Mouse (Mus musculus) neural tube, embryonic 11.5 days (tissue): ENCODE data around the gene Dlst. TPM values are rescaled to one million over a fixed set of nuclear protein-coding genes. Genes with fewer than 3 reads are reported as not detected.
"Not testable (repeated sequence)": the region's sequence is repeated elsewhere in the genome, so short reads cannot be mapped to it uniquely, and the experiment has no call there.

Experiments used
- ATAC-seq: fragments of 200-750 bp; cut with Nextera tagmentation; 2 replicates; pipeline ENCODE4 v1.8.0; 2017; ENCODE audit warnings: moderate number of reproducible peaks, mild to moderate bottlenecking, moderate TSS enrichment, moderate library complexity; ENCODE audit not compliant: insufficient read depth, low FRiP score, low TSS enrichment
- DNase-seq: peaks from one replicate; pipeline ENCODE4 v3.0.0-alpha.2; 2015; ENCODE audit warnings: low spot score
- H3K27ac ChIP-seq: fragments of 300-500 bp; sonication (generic); 2 replicates; pipeline ENCODE4 v1.5.1; 2014; ENCODE audit warnings: low read depth, mild to moderate bottlenecking, low read length
- H3K27me3 ChIP-seq: fragments of 300-500 bp; sonication (generic); 2 replicates; pipeline ENCODE4 v1.6.1; 2014; ENCODE audit warnings: mild to moderate bottlenecking, low read length, mixed read lengths; ENCODE audit not compliant: control insufficient read depth, insufficient read depth
- H3K36me3 ChIP-seq: fragments of 300-500 bp; sonication (generic); 2 replicates; pipeline ENCODE4 v1.6.1; 2014; ENCODE audit warnings: mild to moderate bottlenecking, low read length, moderate library complexity, mixed read lengths; ENCODE audit not compliant: control insufficient read depth, insufficient read depth
- H3K4me1 ChIP-seq: fragments of 300-500 bp; sonication (generic); 2 replicates; pipeline ENCODE4 v1.6.1; 2014; ENCODE audit warnings: low read length, mixed read lengths; ENCODE audit not compliant: control insufficient read depth, insufficient read depth
- H3K4me2 ChIP-seq: fragments of 300-500 bp; sonication (generic); 2 replicates; pipeline ENCODE4 v1.6.1; 2014; ENCODE audit warnings: low read depth, mild to moderate bottlenecking, moderate library complexity
- H3K4me3 ChIP-seq: fragments of 300-500 bp; sonication (generic); 2 replicates; pipeline ENCODE4 v1.5.1; 2014; ENCODE audit warnings: low read depth, low read length
- H3K9ac ChIP-seq: fragments of 300-500 bp; sonication (generic); 2 replicates; pipeline ENCODE4 v1.6.1; 2014; ENCODE audit warnings: mild to moderate bottlenecking, low read length
- H3K9me3 ChIP-seq: fragments of 300-500 bp; sonication (generic); 2 replicates; pipeline ENCODE4 v1.6.1; 2016; ENCODE audit warnings: low read length; ENCODE audit not compliant: control insufficient read depth
- WGBS: fragments of 180-500 bp; shearing (Covaris S2); extraction: QIAGEN DNeasy Blood & Tissue Kit; methylation state at CpG from one replicate; pipeline ENCODE4 v1.1.7; 2014; 5-methylcytosine and 5-hydroxymethylcytosine counted together
- polyA plus RNA-seq: library from polyadenylated mRNA; unstranded; fragments of >200 nt; fragmentation: Nextera tagmentation; extraction: Ambion mirVana; gene quantifications from 2 replicates; pipeline ENCODE4 v1.2.1, GENCODE M21; 2014

Dlst gene
- polyA plus RNA-seq, 1 experiment from 2014 or later, result 115 TPM

DNA sequence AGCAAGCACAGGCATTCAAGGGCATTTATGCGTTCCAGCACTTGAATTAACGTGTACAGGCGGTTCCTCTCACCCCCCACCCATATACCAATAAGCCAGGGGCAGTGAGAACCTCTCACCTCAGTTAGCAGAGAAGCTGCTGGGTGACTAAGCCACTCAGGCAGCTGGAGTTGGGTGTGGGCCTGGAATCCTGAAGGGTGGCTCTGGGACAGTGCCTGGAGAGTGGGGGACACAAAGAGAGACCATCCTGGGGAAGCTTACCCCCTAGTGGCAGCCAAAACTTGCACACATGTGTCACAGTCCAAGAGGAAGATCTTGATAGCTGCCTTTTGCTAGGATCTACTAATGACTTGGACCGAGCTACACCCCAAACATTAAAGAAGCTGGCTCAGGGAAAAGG is 26.0 kb downstream of the Dlst start:
- Histone ChIP-seq H3K4me1 (no peaks in the 10 kb centered on the region), H3K27me3 (no peaks in the 10 kb centered on the region), H3K4me3 (no peak overlapping the region), H3K9ac (no peak overlapping the region), H3K9me3 (no peaks in the 10 kb centered on the region), H3K27ac (no peak overlapping the region), H3K4me2 (no peak overlapping the region), H3K36me3 (peaks cover 7% of the 10 kb centered on the region)
- DNase-seq (no peak), ATAC-seq (no peak)
- WGBS, result 86% methylated on average over 4 of the region's 4 CpGs

DNA sequence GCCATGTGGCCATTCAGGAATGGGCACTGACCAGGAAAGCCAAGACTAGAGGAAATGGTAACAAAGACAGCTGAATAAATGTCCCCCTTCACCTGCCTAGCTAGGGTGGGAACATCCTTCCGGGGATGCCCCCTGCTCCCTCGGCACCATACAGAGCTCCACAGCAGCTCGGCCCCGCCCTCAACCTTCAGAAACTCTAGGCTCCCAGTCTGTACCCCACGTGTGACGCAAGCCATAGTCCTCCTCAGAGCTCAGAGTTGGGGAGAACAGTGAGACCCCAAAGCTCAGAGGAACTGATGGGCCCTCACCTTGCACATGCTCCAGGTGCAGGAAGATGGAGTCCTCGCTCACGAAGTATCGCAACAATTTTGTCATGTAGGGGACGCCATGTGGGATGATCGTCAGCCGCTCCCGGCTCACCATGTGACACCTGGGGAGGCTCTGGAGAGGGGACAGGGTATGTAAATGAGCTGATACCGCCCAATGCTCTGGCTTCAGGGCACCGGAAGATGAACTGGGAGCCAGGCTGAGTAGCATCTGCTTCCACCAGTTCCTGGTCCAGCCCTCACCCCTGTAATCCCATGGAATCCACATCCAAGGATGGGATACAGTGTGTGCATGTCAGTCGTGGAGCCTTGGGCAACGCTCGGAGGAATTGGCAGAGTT is 29.5 kb downstream of the Dlst start:
- 43% methylated on average over 18 of the region's 18 CpGs for WGBS
- no peak overlapping the region for H3K4me2 ChIP-seq
- H3K36me3 ChIP-seq, result peaks cover 2% of the 10 kb centered on the region
- ATAC-seq (no peak), DNase-seq (no peak)
- no peak overlapping the region for H3K4me3 ChIP-seq
- H3K9ac ChIP-seq, result no peak overlapping the region; the same call in 1 of the 2 replicates
- H3K4me1 ChIP-seq, result no peaks in the 10 kb centered on the region
- no peak overlapping the region for H3K27ac ChIP-seq
- H3K27me3 ChIP-seq, result no peaks in the 10 kb centered on the region
- H3K9me3 ChIP-seq, result no peaks in the 10 kb centered on the region

DNA sequence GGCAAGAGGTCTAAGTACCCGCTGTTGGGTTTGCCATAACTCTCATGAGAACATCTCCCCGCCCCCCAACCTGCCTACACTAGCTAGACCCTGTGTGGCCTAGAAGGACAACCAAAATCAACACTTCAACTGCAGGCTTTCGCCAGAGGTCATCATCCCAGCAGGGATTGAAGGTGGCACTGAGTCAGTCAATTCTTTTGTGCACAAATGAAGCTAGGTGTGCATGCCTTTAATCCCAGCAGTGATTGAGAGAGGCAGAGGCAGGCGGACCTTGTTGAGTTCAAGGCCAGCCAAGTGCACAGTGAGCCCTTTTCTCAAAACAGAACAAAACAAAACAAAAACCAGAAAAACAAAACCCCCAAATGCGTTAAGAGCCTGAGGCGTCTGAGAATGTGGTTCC is 30.5 kb downstream of the Dlst start:
- H3K4me1 ChIP-seq, result no peaks in the 10 kb centered on the region

DNA sequence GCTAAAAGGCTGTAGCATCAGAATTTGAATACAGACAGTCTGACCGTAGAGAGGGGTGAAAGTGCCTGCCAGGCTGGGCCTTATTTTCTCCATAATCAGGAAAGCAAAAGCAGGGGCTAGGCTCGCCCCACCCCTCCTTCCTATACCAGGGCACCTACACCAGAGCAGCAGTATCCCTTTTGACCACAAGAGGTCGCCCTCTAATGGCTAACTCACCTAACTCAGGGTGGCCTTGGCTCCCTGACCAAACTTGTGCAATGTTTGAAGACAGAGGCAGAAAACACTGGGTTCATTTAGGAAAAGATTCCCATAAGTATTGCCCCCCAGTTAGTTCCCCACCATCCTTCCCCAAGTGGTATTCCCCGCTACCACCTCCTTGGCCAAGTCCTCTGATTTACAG is 32.2 kb downstream of the Dlst start:
- Histone ChIP-seq H3K27ac (no peak overlapping the region), H3K36me3 (no peaks in the 10 kb centered on the region), H3K4me1 (no peaks in the 10 kb centered on the region), H3K4me3 (no peak overlapping the region), H3K4me2 (no peak overlapping the region), H3K9ac (no peak overlapping the region), H3K9me3 (no peaks in the 10 kb centered on the region), H3K27me3 (no peaks in the 10 kb centered on the region)
- peak; percentile 82 for DNase-seq
- no peak for ATAC-seq
- WGBS, result 13% methylated on average over 4 of the region's 4 CpGs

More for the DNA sequence above, 30.5 kb downstream of the Dlst start:
- Histone ChIP-seq H3K4me2 (no peak overlapping the region), H3K27ac (no peak overlapping the region), H3K9ac (no peak overlapping the region), H3K27me3 (no peaks in the 10 kb centered on the region), H3K4me3 (no peak overlapping the region), H3K9me3 (no peaks in the 10 kb centered on the region), H3K36me3 (no peaks in the 10 kb centered on the region)
- WGBS, result 87% methylated on average over 6 of the region's 6 CpGs
- ATAC-seq (no peak), DNase-seq (no peak)

DNA sequence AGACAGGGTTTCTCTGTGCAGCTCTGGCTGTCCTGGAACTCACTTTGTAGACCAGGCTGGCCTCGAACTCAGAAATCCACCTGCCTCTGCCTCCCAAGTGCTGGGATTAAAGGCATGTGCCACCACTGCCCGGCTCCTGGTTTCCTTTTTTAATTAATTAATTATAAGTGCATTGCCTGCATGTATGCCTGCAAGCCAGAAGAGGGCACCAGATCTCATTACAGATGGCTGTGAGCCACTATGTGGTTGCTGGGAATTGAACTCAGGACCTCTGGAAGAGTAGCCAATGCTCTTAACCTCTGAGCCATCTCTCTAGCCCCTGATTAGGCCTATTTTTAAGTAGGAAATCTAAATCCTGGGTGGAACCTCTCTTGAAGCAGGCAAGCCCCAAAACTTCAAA is 33.6 kb downstream of the Dlst start:
- not testable (repeated sequence) for H3K27ac ChIP-seq, H3K4me1 ChIP-seq, H3K9ac ChIP-seq, H3K36me3 ChIP-seq, H3K27me3 ChIP-seq, ATAC-seq, H3K4me2 ChIP-seq, DNase-seq, H3K9me3 ChIP-seq, H3K4me3 ChIP-seq
- WGBS, result 69% methylated on average over 2 of the region's 2 CpGs

DNA sequence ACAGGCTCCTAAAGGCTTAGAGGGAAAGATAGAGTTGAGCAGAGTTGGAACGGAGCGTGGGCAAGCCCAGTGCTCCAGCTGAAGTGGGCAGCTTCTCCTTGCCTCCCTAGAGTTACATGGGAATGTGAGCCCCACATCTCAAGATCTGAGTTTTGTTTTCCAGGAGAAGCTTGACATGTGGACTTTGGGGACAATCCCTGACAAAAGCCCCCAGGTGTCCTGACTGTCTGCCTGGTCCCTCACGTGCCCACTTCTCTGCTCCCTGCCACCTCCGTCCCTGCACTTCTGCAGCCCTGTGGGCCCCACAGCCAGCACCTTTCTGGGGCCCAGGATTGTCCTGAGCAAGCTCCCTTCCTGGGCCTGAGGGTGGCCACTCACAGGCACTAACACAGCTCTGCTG is 34.2 kb downstream of the Dlst start:
- DNase-seq, result no peak
- no peak overlapping the region for H3K4me3 ChIP-seq
- no peak for ATAC-seq
- H3K36me3 ChIP-seq, result no peaks in the 10 kb centered on the region
- no peak overlapping the region for H3K9ac ChIP-seq
- no peak overlapping the region for H3K4me2 ChIP-seq
- no peaks in the 10 kb centered on the region for H3K27me3 ChIP-seq
- no peaks in the 10 kb centered on the region for H3K4me1 ChIP-seq
- H3K27ac ChIP-seq, result no peak overlapping the region
- H3K9me3 ChIP-seq, result no peaks in the 10 kb centered on the region
- WGBS, result 92% methylated on average over 4 of the region's 4 CpGs

DNA sequence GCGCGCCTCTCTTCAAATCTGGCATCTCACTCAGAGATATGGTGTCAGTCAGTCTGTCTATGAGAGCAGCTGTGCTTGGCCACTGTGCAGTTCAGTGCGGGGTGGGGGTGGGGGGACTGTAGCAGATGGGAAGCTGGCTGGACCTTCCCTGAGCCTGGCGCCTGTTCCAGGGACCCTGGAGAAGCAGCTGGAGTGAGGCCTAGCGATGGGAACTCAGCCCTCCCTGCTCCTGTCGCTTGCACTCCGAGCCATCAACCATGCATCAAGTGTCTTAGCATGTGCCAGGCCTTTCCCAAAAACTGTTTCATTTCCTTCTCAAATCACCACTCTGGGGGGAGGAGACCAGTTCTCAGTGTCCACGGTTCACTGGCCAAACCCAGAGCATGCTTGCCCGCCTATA is 35.0 kb downstream of the Dlst start:
- no peak for ATAC-seq
- Histone ChIP-seq H3K4me2 (no peak overlapping the region), H3K27me3 (no peaks in the 10 kb centered on the region), H3K9me3 (no peaks in the 10 kb centered on the region), H3K4me3 (no peak overlapping the region), H3K27ac (no peak overlapping the region), H3K4me1 (no peaks in the 10 kb centered on the region), H3K9ac (no peak overlapping the region), H3K36me3 (no peaks in the 10 kb centered on the region)
- DNase-seq, result no peak
- 66% methylated on average over 9 of the region's 9 CpGs for WGBS

DNA sequence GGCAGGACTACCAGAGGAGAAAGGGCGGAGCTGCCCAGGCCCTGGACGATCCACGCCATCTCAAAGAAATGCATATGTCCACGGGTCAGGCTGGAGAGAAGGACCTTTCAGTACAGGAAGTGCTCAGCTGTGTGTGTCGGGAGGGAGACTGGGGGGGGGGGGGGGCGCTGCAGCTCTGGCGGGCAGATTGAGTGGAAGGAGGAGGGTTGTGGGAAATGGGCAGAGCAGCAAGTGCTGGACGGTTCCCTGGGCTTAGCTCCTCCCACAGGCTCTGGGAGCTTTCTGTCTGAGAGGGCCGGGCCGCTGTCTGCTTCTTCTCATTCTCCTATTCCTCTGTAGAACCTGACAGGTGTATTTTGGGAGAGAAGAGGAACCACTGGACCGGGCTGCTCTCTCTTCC is 35.7 kb downstream of the Dlst start:
- no peak overlapping the region for H3K4me3 ChIP-seq
- no peak for ATAC-seq
- 41% methylated on average over 10 of the region's 11 CpGs for WGBS

DNA sequence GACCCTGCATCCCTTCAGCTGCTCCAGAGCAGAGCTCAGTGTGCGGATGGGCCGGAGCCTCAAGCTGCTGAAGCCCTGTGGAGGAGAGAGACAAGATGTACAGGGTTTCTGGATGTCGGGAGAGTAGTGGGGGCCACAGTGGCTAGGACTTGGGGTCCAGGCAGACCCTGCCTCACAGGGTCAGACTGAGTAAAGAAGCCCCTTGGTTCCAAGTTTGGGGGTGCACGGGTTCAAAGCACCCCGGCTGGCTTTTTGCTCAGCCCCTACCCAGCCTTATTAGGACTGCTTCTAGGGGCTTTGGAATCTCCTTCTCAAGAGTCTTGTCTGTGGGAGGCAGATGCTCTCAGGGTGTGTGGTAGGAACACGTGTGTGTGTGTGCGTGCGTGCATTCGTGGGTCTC is 36.2 kb downstream of the Dlst start:
- no peaks in the 10 kb centered on the region for H3K36me3 ChIP-seq
- 0 out of 2 replicates have a peak, but pooled peaks cover 4% of the 10 kb centered on the region for H3K27me3 ChIP-seq
- no peak overlapping the region for H3K4me3 ChIP-seq
- WGBS, result 81% methylated on average over 9 of the region's 9 CpGs
- no peak overlapping the region for H3K9ac ChIP-seq
- no peak overlapping the region for H3K4me2 ChIP-seq
- DNase-seq, result no peak
- H3K4me1 ChIP-seq, result no peaks in the 10 kb centered on the region
- no peaks in the 10 kb centered on the region for H3K9me3 ChIP-seq
- ATAC-seq, result no peak
- H3K27ac ChIP-seq, result no peak overlapping the region

More for the DNA sequence above, 35.7 kb downstream of the Dlst start:
- no peak for DNase-seq
- no peaks in the 10 kb centered on the region for H3K36me3 ChIP-seq
- no peaks in the 10 kb centered on the region for H3K4me1 ChIP-seq
- H3K9me3 ChIP-seq, result no peaks in the 10 kb centered on the region
- H3K4me2 ChIP-seq, result no peak overlapping the region
- H3K27ac ChIP-seq, result no peak overlapping the region
- no peak overlapping the region for H3K9ac ChIP-seq
- 0 out of 2 replicates have a peak, but pooled peaks cover 4% of the 10 kb centered on the region for H3K27me3 ChIP-seq
